Mouse (Mus musculus) embryonic facial prominence, embryonic 13.5 days (tissue): ENCODE measurements around the gene Hspb8. TPM values are rescaled to one million over a fixed set of nuclear protein-coding genes. Genes with fewer than 3 reads are reported as not detected.

Experiments used
- ATAC-seq: fragments of 200-750 bp; cut with Nextera tagmentation; 2 replicates; pipeline ENCODE4 v1.8.0; 2017; ENCODE audit warnings: low read depth; ENCODE audit not compliant: insufficient number of reproducible peaks, insufficient read depth, low FRiP score, low TSS enrichment
- H3K27ac ChIP-seq: fragments of 300-500 bp; sonication (generic); 2 replicates; pipeline ENCODE4 v1.5.1; 2015; ENCODE audit warnings: moderate library complexity, mild to moderate bottlenecking, inconsistent platforms
- H3K27me3 ChIP-seq: fragments of 300-500 bp; sonication (generic); 2 replicates; pipeline ENCODE4 v1.6.1; 2015; ENCODE audit warnings: mild to moderate bottlenecking, inconsistent platforms
- H3K36me3 ChIP-seq: fragments of 300-500 bp; sonication (generic); 2 replicates; pipeline ENCODE4 v1.6.1; 2015; ENCODE audit warnings: mild to moderate bottlenecking, inconsistent platforms
- H3K4me1 ChIP-seq: fragments of 300-500 bp; sonication (generic); 2 replicates; pipeline ENCODE4 v1.6.1; 2015; ENCODE audit warnings: inconsistent platforms
- H3K4me2 ChIP-seq: fragments of 300-500 bp; sonication (generic); 2 replicates; pipeline ENCODE4 v1.6.1; 2015; ENCODE audit warnings: moderate library complexity, mild to moderate bottlenecking, inconsistent platforms
- H3K4me3 ChIP-seq: fragments of 300-500 bp; sonication (generic); 2 replicates; pipeline ENCODE4 v1.5.1; 2015; ENCODE audit warnings: mild to moderate bottlenecking, inconsistent platforms
- H3K9ac ChIP-seq: fragments of 300-500 bp; sonication (generic); 2 replicates; pipeline ENCODE4 v1.6.1; 2015; ENCODE audit warnings: mild to moderate bottlenecking, inconsistent platforms
- H3K9me3 ChIP-seq: fragments of 300-500 bp; sonication (generic); 2 replicates; pipeline ENCODE4 v1.6.1; 2016; ENCODE audit warnings: inconsistent platforms
- WGBS: fragments of 180-500 bp; shearing (Covaris S2); methylation state at CpG from one replicate; pipeline ENCODE4 v1.1.7; 2015; ENCODE audit warnings: mixed read lengths; 5-methylcytosine and 5-hydroxymethylcytosine counted together
- polyA plus RNA-seq: library from polyadenylated mRNA; unstranded; fragments of >200 nt; fragmentation: Nextera tagmentation; extraction: Ambion mirVana; gene quantifications from 2 replicates; pipeline ENCODE4 v1.2.1, GENCODE M21; 2015

Gene Hspb8
- polyA plus RNA-seq, 1 experiment from 2014 or later = 11.0 TPM

DNA sequence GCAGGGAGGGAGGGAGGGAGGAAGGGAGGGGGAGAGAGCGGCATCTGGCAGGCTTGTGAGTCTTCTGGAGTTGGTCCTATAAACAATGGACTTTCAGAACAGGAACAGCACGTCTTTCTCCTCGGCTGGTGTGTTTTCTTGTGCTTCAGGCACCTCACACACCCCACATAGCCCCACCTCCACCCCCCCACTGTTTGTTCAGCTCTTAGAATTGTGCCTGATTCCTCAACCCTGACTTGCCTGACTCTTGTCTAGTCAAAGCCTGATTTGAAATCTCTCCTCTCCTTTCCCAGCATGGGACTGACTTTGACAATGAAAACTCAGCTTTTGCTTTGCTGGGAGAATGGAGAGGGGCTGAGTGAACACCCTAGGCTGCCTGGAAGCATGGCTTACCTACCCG, 15.3 kb downstream of the Hspb8 start:
- H3K4me3 ChIP-seq = no peak overlapping the region
- no peak overlapping the region for H3K4me2 ChIP-seq
- H3K9ac ChIP-seq = no peak overlapping the region
- H3K9me3 ChIP-seq = no peaks in the 10 kb centered on the region
- ATAC-seq = no peak
- H3K36me3 ChIP-seq = no peaks in the 10 kb centered on the region
- H3K4me1 ChIP-seq = peaks cover 17% of the 10 kb centered on the region
- no peaks in the 10 kb centered on the region for H3K27me3 ChIP-seq
- H3K27ac ChIP-seq = peak overlapping the region; percentile 33
- WGBS = 21% methylated on average over 4 of the region's 4 CpGs

DNA sequence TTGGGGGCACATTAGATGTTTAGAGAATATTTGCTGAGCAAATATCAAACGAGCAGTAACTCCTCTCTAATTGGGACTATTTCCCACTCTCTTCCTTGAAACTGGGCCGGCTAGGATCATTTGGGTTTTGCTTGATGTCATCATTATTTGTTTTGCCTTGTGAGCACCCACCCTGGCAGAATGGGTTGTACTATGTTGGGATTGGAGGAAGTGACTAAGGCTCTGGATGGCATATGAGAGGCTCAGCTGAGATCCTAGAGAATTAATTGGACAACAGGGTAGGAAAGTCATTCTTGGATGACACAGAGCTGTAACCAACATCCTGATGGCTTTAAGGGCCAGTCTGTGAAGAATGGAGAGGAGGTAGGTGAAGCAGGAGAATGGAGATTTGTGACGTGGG, 16.2 kb downstream of the Hspb8 start:
- Histone ChIP-seq H3K4me3 (no peak overlapping the region), H3K27ac (no peak overlapping the region), H3K36me3 (no peaks in the 10 kb centered on the region), H3K27me3 (no peaks in the 10 kb centered on the region), H3K4me2 (no peak overlapping the region), H3K9ac (no peak overlapping the region), H3K4me1 (peaks cover 17% of the 10 kb centered on the region), H3K9me3 (no peaks in the 10 kb centered on the region)
- WGBS = 73% methylated on average over 3 of the region's 3 CpGs
- ATAC-seq = no peak

DNA sequence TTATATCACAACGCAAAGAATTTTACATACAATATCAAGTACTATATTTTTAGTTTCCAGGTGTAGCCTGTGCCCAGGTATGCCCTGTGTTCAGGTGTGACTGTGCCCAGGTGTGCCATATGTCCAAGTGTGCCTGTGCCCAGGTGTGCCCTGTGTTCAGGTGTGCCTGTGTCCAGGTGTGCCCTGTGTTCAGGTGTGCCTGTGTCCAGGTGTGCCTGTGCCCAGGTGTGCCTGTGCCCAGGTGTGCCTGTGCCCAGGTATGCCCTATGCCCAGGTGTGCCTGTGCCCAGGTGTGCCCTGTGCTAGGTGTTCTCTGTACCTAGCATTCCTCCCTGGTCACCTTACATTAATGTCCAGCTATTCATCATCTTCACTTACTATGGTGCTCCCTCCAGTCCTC, 16.7 kb downstream of the Hspb8 start:
- H3K9ac ChIP-seq = no peak overlapping the region
- 100% methylated on average over 1 of the region's 1 CpGs for WGBS
- no peak overlapping the region for H3K27ac ChIP-seq
- H3K27me3 ChIP-seq = no peaks in the 10 kb centered on the region
- no peaks in the 10 kb centered on the region for H3K36me3 ChIP-seq
- no peak for ATAC-seq
- no peaks in the 10 kb centered on the region for H3K9me3 ChIP-seq
- no peak overlapping the region for H3K4me2 ChIP-seq
- no peak overlapping the region for H3K4me3 ChIP-seq
- peaks cover 17% of the 10 kb centered on the region for H3K4me1 ChIP-seq

DNA sequence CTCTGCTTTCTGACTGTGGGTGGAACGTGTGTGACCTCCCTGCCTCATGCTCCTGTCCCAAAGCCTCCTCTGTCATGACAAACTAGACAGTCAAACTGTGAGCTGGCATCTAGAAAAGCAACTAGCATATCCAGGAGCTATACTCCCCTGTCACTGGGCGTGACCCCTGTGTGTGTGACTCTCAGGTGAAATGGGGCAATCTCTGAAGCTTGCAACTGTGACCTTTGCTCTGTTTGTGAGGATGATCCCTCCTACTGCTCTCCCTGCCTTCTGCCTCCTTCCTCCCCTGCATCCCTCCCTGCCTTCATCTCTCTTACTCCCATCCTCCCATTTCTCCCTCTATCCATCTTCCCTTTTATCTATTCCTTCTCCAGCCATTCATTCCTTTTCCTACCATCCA, 18.6 kb downstream of the Hspb8 start:
- no peaks in the 10 kb centered on the region for H3K27me3 ChIP-seq
- no peak overlapping the region for H3K27ac ChIP-seq
- no peak overlapping the region for H3K9ac ChIP-seq
- H3K4me1 ChIP-seq = peaks cover under 1% of the 10 kb centered on the region; the same call in 1 of the 2 replicates
- H3K36me3 ChIP-seq = no peaks in the 10 kb centered on the region
- no peak overlapping the region for H3K4me3 ChIP-seq
- H3K9me3 ChIP-seq = no peaks in the 10 kb centered on the region
- WGBS = 85% methylated on average over 2 of the region's 2 CpGs
- H3K4me2 ChIP-seq = no peak overlapping the region
- no peak for ATAC-seq

DNA sequence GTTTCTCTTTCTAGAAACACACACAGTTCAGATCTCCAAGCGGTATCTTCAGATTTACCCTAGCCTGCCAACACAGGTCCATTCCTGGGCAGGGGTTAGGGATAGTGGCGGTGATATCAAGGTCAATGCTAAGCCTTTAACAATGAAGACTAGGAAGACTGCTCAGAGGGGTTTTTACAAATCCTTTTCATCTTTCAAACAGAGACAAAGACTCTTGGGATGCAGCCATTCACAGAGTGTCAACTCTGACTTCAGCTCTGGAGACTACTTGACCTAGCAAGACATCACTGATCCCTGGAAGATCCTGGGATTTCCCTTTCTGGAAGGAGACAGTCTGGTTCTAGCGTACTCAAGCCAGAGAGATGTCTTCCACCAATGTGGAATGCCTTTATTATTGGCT, 21.9 kb downstream of the Hspb8 start:
- Histone ChIP-seq H3K4me1 (no peaks in the 10 kb centered on the region), H3K36me3 (no peaks in the 10 kb centered on the region), H3K9me3 (no peaks in the 10 kb centered on the region), H3K27me3 (no peaks in the 10 kb centered on the region), H3K9ac (no peak overlapping the region), H3K27ac (no peak overlapping the region), H3K4me2 (no peak overlapping the region), H3K4me3 (no peak overlapping the region)
- no peak for ATAC-seq
- 86% methylated on average over 3 of the region's 3 CpGs for WGBS

DNA sequence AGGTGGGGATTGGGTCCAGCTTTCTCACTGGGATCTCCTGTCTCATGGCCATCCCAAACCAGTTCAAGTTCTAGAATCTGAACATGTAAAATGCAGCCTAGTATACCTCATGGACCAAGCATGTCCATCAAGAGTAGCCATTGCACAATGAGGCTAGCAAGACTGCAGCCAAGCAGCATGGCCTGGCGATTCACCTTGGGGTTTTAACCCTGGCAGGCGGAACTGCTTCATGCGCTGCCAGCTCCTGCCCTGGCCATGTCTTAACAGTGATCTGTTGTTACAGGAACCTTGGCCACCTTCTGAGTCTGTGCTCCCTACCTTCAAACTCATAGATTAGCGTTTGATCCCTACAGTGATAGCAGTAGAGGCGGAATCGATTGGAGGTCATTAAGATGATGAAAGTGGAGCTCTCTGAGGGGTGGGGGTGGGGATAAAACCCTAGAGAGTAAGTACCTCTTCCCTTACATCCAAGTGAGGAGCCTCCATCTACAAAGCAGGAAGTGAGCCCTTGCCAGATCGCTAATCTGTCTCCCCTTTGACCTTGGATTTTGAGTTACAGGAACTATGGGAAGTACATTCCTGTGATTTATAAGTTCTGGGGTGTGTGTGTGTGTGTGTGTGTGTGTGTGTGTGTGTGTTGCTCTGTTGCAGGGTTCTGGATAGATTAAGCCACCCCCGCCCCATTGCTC, 22.5 kb downstream of the Hspb8 start:
- Histone ChIP-seq H3K4me1 (no peaks in the 10 kb centered on the region), H3K9ac (no peak overlapping the region), H3K27me3 (no peaks in the 10 kb centered on the region), H3K4me3 (no peak overlapping the region), H3K36me3 (no peaks in the 10 kb centered on the region), H3K4me2 (no peak overlapping the region), H3K27ac (no peak overlapping the region), H3K9me3 (no peaks in the 10 kb centered on the region)
- WGBS = 68% methylated on average over 8 of the region's 8 CpGs
- ATAC-seq = no peak

DNA sequence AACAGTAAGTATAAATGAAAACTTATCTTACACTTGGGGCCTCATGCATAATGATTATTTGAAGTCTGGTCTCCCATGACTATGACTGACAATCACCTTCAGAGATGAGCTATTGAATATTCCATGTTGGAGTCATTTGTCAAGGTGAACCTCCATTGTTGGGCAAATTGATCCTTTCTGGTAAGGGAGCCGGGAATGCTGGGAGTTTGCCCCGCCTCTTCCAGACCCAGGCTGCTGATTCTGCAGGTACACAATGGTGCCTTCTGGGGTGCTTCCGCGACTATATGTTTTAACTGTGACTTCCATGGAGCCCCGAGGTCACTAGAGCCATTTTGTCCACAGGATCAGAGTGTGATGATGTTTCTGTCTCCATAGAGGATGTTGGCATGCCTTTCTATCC, 26.6 kb downstream of the Hspb8 start:
- Histone ChIP-seq H3K27ac (no peak overlapping the region), H3K4me3 (no peak overlapping the region), H3K36me3 (no peaks in the 10 kb centered on the region), H3K27me3 (no peaks in the 10 kb centered on the region), H3K4me2 (no peak overlapping the region), H3K9ac (no peak overlapping the region), H3K4me1 (no peaks in the 10 kb centered on the region), H3K9me3 (no peaks in the 10 kb centered on the region)
- no peak for ATAC-seq
- 84% methylated on average over 5 of the region's 5 CpGs for WGBS

DNA sequence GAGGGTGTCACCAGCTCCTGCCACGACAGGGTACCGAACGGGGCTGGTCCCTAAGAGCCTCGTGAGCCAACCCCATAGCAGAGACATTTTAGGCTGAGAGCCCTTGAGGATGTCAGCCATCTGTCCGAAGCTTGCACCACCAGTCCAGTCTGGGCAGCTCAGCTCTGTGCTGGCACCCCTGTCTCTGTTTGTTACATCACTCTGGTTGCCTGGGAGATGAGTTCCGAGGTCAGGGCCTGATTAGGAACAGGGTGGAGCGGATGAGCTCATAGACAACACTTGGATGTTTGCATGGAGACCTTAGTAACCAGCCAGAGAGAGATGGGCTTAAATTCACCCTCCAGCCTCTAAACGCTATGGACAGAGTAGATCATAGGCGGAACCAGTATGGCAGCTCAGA, 30.1 kb downstream of the Hspb8 start:
- Histone ChIP-seq H3K4me3 (no peak overlapping the region), H3K27me3 (no peaks in the 10 kb centered on the region), H3K9ac (no peak overlapping the region), H3K27ac (no peak overlapping the region), H3K36me3 (no peaks in the 10 kb centered on the region), H3K9me3 (no peaks in the 10 kb centered on the region), H3K4me2 (no peak overlapping the region), H3K4me1 (peaks cover 13% of the 10 kb centered on the region)
- no peak for ATAC-seq
- WGBS = 82% methylated on average over 9 of the region's 9 CpGs

DNA sequence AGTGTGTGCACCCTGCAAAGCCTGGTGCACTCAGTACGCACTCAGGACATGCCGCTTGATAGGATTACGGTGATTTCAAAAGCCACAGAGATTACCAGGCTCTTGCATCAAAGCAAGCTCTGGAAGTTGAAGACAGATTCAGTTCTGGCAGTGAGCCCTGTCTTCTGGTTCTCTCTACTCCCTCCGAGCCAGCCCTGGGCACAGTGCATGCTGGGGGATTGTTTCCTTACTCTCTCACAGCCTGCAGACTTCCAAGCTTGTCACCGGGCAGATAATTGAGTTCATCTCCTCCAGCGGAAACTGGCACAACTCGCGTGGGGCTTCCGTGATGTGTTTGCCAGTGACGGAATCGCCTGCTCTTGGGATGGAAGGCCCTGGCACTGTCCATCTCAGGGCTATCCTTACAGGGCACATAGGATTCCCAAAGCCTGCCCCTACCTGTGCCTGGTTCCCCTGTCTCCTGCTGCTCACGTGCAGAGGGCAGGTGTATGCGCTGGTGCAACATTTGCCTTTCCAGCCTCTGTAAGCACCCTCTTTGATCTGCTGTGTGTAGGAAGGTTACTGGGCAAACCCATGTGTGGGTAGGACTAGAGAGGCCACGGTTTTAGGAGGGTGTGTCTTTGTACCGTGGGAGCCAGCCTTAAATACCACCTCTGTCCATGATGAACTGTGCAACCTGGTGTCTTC, 32.7 kb downstream of the Hspb8 start:
- no peak; the same call in 1 of the 2 replicates for ATAC-seq
- WGBS = 40% methylated on average over 15 of the region's 15 CpGs
- Histone ChIP-seq H3K4me2 (peak overlapping the region; percentile 20), H3K9ac (no peak overlapping the region), H3K4me1 (peaks cover 13% of the 10 kb centered on the region), H3K27me3 (no peaks in the 10 kb centered on the region), H3K9me3 (no peaks in the 10 kb centered on the region), H3K4me3 (no peak overlapping the region), H3K27ac (peak overlapping the region; percentile 55; the same call in 1 of the 2 replicates), H3K36me3 (no peaks in the 10 kb centered on the region)

DNA sequence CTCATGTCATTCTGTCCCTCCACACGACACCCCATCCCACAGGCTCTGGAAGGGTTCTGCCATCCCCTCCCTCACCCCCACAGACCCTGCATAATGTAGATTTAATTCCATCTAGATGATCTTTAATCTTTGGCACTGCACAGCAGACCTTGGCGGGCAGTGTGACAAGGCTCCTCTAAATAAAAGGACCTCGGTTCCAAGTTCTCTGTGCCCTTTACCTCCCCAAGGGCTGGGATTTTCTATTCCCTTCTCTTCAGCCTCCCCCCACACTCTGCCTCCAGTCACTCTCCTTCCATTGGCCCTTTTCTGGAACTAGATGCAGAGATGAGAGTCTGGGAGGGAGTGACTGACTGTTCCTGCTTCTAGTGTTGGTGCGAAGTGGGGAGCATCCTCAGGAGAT, 33.3 kb downstream of the Hspb8 start:
- no peaks in the 10 kb centered on the region for H3K9me3 ChIP-seq
- peak overlapping the region; percentile 20; the same call in 1 of the 2 replicates for H3K4me2 ChIP-seq
- no peaks in the 10 kb centered on the region for H3K27me3 ChIP-seq
- peaks cover 13% of the 10 kb centered on the region for H3K4me1 ChIP-seq
- H3K9ac ChIP-seq = no peak overlapping the region
- no peak for ATAC-seq
- WGBS = 75% methylated on average over 4 of the region's 4 CpGs
- H3K36me3 ChIP-seq = no peaks in the 10 kb centered on the region
- peak overlapping the region; percentile 55; the same call in 1 of the 2 replicates for H3K27ac ChIP-seq
- no peak overlapping the region for H3K4me3 ChIP-seq

DNA sequence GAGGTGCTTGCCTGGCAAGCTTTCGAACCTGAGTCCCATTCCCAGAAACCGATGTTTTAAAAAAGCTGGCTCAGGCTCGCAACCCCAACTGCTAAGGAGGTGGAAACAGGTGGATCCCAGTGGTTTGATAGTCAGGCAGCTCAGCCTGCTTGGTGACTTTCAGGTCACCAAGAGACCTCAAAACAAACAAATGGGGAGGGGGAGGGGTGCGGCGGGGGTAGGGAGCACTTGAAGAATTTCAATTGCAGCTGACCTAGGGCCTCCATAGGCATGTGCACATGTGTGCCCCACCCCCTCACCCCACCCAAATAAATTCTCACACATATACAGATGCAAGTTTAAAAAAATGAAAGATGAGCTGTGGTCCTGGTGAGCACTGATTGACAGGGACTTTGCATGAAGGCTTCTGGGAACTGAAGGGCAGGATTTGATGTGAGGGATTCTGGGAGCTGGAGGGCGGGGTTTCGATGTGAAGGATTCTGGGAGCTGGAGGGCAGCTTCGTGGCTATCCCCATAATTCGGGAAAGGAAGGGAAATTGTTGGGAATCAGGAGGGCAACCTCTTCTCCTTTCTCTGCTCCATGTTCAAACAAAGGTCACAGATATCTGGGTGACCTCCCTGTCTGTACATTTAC, 35.2 kb downstream of the Hspb8 start:
- H3K4me3 ChIP-seq = no peak overlapping the region
- 80% methylated on average over 9 of the region's 9 CpGs for WGBS
- H3K4me1 ChIP-seq = peaks cover 13% of the 10 kb centered on the region
- no peaks in the 10 kb centered on the region for H3K27me3 ChIP-seq
- no peaks in the 10 kb centered on the region for H3K9me3 ChIP-seq
- H3K27ac ChIP-seq = no peak overlapping the region
- H3K36me3 ChIP-seq = no peaks in the 10 kb centered on the region
- H3K4me2 ChIP-seq = no peak overlapping the region
- H3K9ac ChIP-seq = no peak overlapping the region
- ATAC-seq = no peak

DNA sequence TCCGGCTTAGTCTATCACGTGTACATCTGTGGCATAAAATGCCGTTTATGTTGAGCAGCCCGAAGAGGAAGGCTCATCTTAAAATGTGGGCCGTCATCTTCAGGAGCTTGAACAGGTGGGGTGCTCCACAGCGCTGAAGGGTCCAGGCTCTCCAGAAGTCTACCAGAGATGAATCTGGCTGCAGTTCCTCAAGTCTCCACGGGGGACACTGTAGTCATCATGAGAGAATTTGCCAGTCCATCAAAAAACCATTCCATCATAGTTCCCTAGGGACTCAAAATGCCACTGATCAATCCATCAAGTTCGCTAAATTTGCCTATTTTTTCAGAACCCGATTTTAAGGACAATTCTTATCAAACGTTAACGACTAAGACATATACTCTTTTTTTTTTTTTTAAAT, 36.6 kb downstream of the Hspb8 start:
- ATAC-seq = no peak
- 44% methylated on average over 11 of the region's 11 CpGs for WGBS
- Histone ChIP-seq H3K27me3 (no peaks in the 10 kb centered on the region), H3K4me1 (peaks cover 13% of the 10 kb centered on the region), H3K4me2 (no peak overlapping the region), H3K4me3 (no peak overlapping the region), H3K36me3 (no peaks in the 10 kb centered on the region), H3K9ac (no peak overlapping the region), H3K27ac (no peak overlapping the region), H3K9me3 (no peaks in the 10 kb centered on the region)
